Mouse (Mus musculus): Measurements from ENCODE around the gene Gm9780.
"Not testable (repeated sequence)": the region's sequence is repeated elsewhere in the genome, so short reads cannot be mapped to it uniquely, and the experiment has no call there.

Gm9780 gene

GRCm38 (mm10) chr14:26042611-26043010, at the start of gene Gm9780:
Gene Gm9780 (minus strand): TSS chr14:26042711.
- DNase-seq (ENCODE audit: low spot score in 2 of 2) = not testable (repeated sequence)

GRCm38 (mm10) chr14:26081997-26082396, 39.5 kb upstream of the Gm9780 start, which contains the start of gene Cphx3:
Gene Cphx3 (plus strand): TSS chr14:26082297.
- not testable (repeated sequence) for DNase-seq (ENCODE audit: low spot score in 2 of 2)

GRCm38 (mm10) chr14:26081216-26081615, 38.7 kb upstream of the Gm9780 start, which contains the start of gene Cphx2:
Gene Cphx2 (plus strand): TSS chr14:26081516.
- DNase-seq (ENCODE audit: low spot score in 2 of 2) = not testable (repeated sequence)

- not testable (repeated sequence) for DNase-seq (ENCODE audit: low spot score in 2 of 2)
Observed at GRCm38 (mm10) chr14:26076620-26077390, 34.3 kb upstream of the Gm9780 start.

GRCm38 (mm10) chr14:26067325-26067633, 24.8 kb upstream of the Gm9780 start, which contains the start of gene Tmem254c:
Gene Tmem254c (minus strand): TSS chr14:26067355.
- not testable (repeated sequence) for DNase-seq (ENCODE audit: low spot score in 2 of 2)

- DNase-seq (ENCODE audit: low spot score in 2 of 2) = not testable (repeated sequence)
Observed at GRCm38 (mm10) chr14:26066574-26067324, 24.2 kb upstream of the Gm9780 start.

- DNase-seq (ENCODE audit: low spot score in 2 of 2) = not testable (repeated sequence)
Observed at GRCm38 (mm10) chr14:26059362-26059761, 16.9 kb upstream of the Gm9780 start.

- DNase-seq (ENCODE audit: low spot score in 2 of 2) = not testable (repeated sequence)
Observed at GRCm38 (mm10) chr14:26058184-26058583, 15.7 kb upstream of the Gm9780 start.

GRCm38 (mm10) chr14:26048767-26049166, 6.3 kb upstream of the Gm9780 start:
- DNase-seq (ENCODE audit: low spot score in 2 of 2) = not testable (repeated sequence)

- DNase-seq (ENCODE audit: low spot score in 2 of 2) = not testable (repeated sequence)
Observed at GRCm38 (mm10) chr14:26047026-26047425, 4.5 kb upstream of the Gm9780 start.

GRCm38 (mm10) chr14:26045007-26045406, 2.5 kb upstream of the Gm9780 start:
- DNase-seq (ENCODE audit: low spot score in 2 of 2) = not testable (repeated sequence)

- DNase-seq (ENCODE audit: low spot score in 2 of 2) = not testable (repeated sequence)
Observed at GRCm38 (mm10) chr14:26035439-26035838, 7.1 kb downstream of the Gm9780 start.

GRCm38 (mm10) chr14:26034364-26034763, 8.1 kb downstream of the Gm9780 start:
- DNase-seq (ENCODE audit: low spot score in 2 of 2) = not testable (repeated sequence)

- not testable (repeated sequence) for DNase-seq (ENCODE audit: low spot score in 2 of 2)
Observed at GRCm38 (mm10) chr14:26025653-26026052, 16.9 kb downstream of the Gm9780 start.

GRCm38 (mm10) chr14:26022831-26023230, 19.7 kb downstream of the Gm9780 start:
- not testable (repeated sequence) for DNase-seq (ENCODE audit: low spot score in 2 of 2)

- not testable (repeated sequence) for DNase-seq (ENCODE audit: low spot score in 2 of 2)
Observed at GRCm38 (mm10) chr14:26021555-26021954, 21.0 kb downstream of the Gm9780 start.

GRCm38 (mm10) chr14:26016414-26016813, 26.1 kb downstream of the Gm9780 start:
- DNase-seq (ENCODE audit: low spot score in 2 of 2) = not testable (repeated sequence)

- DNase-seq (ENCODE audit: low spot score in 2 of 2) = not testable (repeated sequence)
Observed at GRCm38 (mm10) chr14:26007462-26007861, 35.0 kb downstream of the Gm9780 start.

- DNase-seq (ENCODE audit: low spot score in 2 of 2) = not testable (repeated sequence)
Observed at GRCm38 (mm10) chr14:25981880-25982279, 60.6 kb downstream of the Gm9780 start.

GRCm38 (mm10) chr14:25979242-25979941, 63.1 kb downstream of the Gm9780 start:
- not testable (repeated sequence) for DNase-seq (ENCODE audit: low spot score in 2 of 2)

GRCm38 (mm10) chr14:25978371-25979241, 63.9 kb downstream of the Gm9780 start, which contains the start of gene Duxbl1:
Gene Duxbl1 (plus strand): TSS chr14:25978577.
- not testable (repeated sequence) for DNase-seq (ENCODE audit: low spot score in 2 of 2)
